Mouse (Mus musculus) heart, embryonic 14.5 days (tissue): ENCODE measurements around the gene Glud1. TPM values are rescaled to one million over a fixed set of nuclear protein-coding genes. Genes with fewer than 3 reads are reported as not detected.
"Not testable (repeated sequence)": the region's sequence is repeated elsewhere in the genome, so short reads cannot be mapped to it uniquely, and the experiment has no call there.

Experiments used
- ATAC-seq: fragments of 200-750 bp; cut with Nextera tagmentation; 2 replicates; pipeline ENCODE4 v1.8.0; 2017; ENCODE audit warnings: low read depth, moderate TSS enrichment; ENCODE audit not compliant: insufficient number of reproducible peaks, insufficient read depth, low FRiP score
- H3K27ac ChIP-seq, 2 experiments: fragments of 200-500 bp in 1 of 2; fragments of 300-500 bp in 1 of 2; sonication (generic) in 1 of 2; replicated peaks in 1 of 2; 2 replicates each; pipeline ENCODE4 v1.5.1; 2012 to 2014; ENCODE audit warnings: low read depth in 2 of 2, low read length in 2 of 2, control low read depth in 1 of 2, mild to moderate bottlenecking in 1 of 2, mixed read lengths in 1 of 2; ENCODE audit not compliant: control insufficient read depth in 1 of 2, insufficient read depth in 1 of 2
- H3K27me3 ChIP-seq: fragments of 300-500 bp; sonication (generic); 2 replicates; pipeline ENCODE4 v1.6.1; 2014; ENCODE audit warnings: mild to moderate bottlenecking, low read length, control low read depth; ENCODE audit not compliant: control insufficient read depth, insufficient read depth
- H3K36me3 ChIP-seq: fragments of 300-500 bp; sonication (generic); 2 replicates; pipeline ENCODE4 v1.6.1; 2014; ENCODE audit warnings: mild to moderate bottlenecking, control low read depth, low read length, mixed read lengths; ENCODE audit not compliant: control insufficient read depth, insufficient read depth
- H3K4me1 ChIP-seq, 2 experiments: fragments of 200-500 bp in 1 of 2; fragments of 300-500 bp in 1 of 2; sonication (generic) in 1 of 2; 2 replicates each; pipeline ENCODE4 v1.6.1; 2012 to 2014; ENCODE audit warnings: low read length in 2 of 2, control low read depth in 1 of 2, mixed read lengths in 1 of 2; ENCODE audit not compliant: control insufficient read depth in 2 of 2, insufficient read depth in 2 of 2
- H3K4me2 ChIP-seq: fragments of 300-500 bp; sonication (generic); 2 replicates; pipeline ENCODE4 v1.6.1; 2014; ENCODE audit warnings: mild to moderate bottlenecking, low read length
- H3K4me3 ChIP-seq, 2 experiments: fragments of 200-500 bp in 1 of 2; fragments of 300-500 bp in 1 of 2; sonication (generic) in 1 of 2; 2 replicates each; pipeline ENCODE4 v1.5.1; 2012 to 2014; ENCODE audit warnings: low read length in 2 of 2, mild to moderate bottlenecking in 2 of 2, control low read depth in 1 of 2, low read depth in 1 of 2, moderate library complexity in 1 of 2; ENCODE audit not compliant: control insufficient read depth in 1 of 2, insufficient read depth in 1 of 2
- H3K9ac ChIP-seq: fragments of 300-500 bp; sonication (generic); 2 replicates; pipeline ENCODE4 v1.6.1; 2014; ENCODE audit warnings: mild to moderate bottlenecking, low read length
- H3K9me3 ChIP-seq: fragments of 300-500 bp; sonication (generic); 2 replicates; pipeline ENCODE4 v1.6.1; 2016; ENCODE audit warnings: low read length, control low read depth; ENCODE audit not compliant: control insufficient read depth
- WGBS: fragments of 180-500 bp; shearing (Covaris S2); extraction: QIAGEN DNeasy Blood & Tissue Kit; methylation state at CpG from one replicate; pipeline ENCODE4 v1.1.7; 2014; 5-methylcytosine and 5-hydroxymethylcytosine counted together
- polyA plus RNA-seq: library from polyadenylated mRNA; unstranded; fragments of >200 nt; fragmentation: Nextera tagmentation; extraction: Ambion mirVana; gene quantifications from 2 replicates; pipeline ENCODE4 v1.2.1, GENCODE M21; 2014

Gene Glud1
- polyA plus RNA-seq, 1 experiment from 2014 or later, result 68.0 TPM

DNA sequence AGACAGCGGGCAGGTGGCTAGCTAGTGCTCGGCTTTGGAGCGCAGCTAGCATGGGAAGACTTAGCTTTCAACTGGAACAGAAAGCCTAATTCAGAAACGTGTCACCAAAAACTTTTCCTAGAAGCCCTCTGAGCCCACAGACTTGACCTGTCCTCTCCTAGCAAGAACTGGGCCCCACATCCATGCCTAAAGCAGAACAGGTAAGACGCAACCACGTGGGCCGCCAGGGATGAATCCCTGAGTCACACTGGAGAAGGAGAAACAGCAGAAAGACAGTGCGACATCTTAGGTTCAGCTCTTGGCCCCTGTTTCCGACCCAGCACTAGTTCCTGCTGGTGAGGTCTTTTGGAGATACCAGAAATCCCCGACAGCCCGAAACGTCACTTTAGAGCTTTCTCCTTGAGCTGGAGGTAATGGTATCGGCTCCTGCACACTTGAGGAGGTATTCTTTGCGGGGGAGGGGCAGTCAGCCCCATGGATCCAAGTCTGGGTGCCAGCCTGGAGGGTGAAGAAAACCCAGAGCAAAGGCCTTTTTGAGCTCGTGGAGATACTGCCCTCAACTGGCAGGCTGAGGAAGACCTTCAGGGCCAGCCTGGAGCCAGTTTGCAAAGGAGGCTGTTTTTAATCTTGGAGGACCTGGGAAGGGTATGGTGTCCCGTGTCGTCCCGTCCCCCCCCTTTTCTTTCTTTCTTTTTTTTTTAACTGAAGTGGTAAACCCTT is 52.4 kb downstream of the Glud1 start:
- Histone ChIP-seq H3K27ac (no peak overlapping the region), H3K4me1 (peaks cover 2 to 5% of the 10 kb centered on the region in 2 experiments; a peak in 2 of 4 replicates), H3K4me2 (peak overlapping the region; percentile 95), H3K9me3 (no peaks in the 10 kb centered on the region), H3K9ac (peak overlapping the region; percentile 68), H3K27me3 (0 out of 2 replicates have a peak, but pooled peaks cover 3% of the 10 kb centered on the region), H3K36me3 (no peaks in the 10 kb centered on the region), H3K4me3 (peak overlapping the region; percentile 50 to 62)
- no peak for ATAC-seq
- 26% methylated on average over 18 of the region's 18 CpGs for WGBS

DNA sequence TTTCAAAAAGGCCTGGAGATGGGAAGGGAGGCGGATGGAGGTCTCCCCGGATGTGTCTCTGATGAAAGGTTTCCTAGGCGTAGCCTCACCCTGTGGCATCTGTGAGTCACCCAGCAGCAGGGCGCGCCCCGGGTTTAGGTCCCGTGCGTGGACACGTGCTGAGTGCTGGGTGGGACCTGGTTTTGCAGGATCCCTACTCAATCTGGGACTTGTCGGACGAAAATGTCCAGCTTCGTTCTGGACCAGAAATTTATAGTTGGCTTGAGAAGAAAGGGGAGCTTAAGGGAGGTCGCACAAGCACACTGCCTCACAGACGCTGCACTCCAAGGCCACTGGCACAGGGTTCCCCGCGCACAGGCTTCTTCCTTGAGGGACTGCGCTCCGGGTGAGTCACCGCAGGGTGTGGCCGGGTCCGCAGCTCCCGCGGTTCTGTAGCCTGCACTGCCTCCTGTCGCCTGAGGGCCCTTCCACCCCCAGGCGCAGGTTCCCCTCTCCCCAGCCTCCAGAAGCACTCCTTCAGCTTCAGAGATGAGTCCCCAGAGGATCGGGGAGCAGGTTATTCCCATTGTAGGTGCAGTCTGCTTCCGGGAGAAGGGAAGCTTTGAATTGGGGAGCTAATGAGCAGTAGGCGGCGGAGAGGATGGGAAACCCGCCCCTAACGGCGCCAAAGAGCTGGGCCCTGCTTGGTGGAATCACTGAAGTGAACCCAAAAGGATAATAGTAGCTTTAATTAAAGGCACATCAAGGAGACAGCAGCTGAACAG is 53.1 kb downstream of the Glud1 start:
- 3% methylated on average over 32 of the region's 32 CpGs for WGBS
- H3K4me3 ChIP-seq, result peak overlapping the region; percentile 50 to 62
- H3K36me3 ChIP-seq, result no peaks in the 10 kb centered on the region
- peaks cover 2 to 5% of the 10 kb centered on the region in 2 experiments; a peak in 2 of 4 replicates for H3K4me1 ChIP-seq
- H3K4me2 ChIP-seq, result peak overlapping the region; percentile 95
- no peaks in the 10 kb centered on the region for H3K9me3 ChIP-seq
- H3K27me3 ChIP-seq, result 0 out of 2 replicates have a peak, but pooled peaks cover 3% of the 10 kb centered on the region
- peak overlapping the region; percentile 68 for H3K9ac ChIP-seq
- peak; percentile 74 for ATAC-seq
- no peak overlapping the region for H3K27ac ChIP-seq

DNA sequence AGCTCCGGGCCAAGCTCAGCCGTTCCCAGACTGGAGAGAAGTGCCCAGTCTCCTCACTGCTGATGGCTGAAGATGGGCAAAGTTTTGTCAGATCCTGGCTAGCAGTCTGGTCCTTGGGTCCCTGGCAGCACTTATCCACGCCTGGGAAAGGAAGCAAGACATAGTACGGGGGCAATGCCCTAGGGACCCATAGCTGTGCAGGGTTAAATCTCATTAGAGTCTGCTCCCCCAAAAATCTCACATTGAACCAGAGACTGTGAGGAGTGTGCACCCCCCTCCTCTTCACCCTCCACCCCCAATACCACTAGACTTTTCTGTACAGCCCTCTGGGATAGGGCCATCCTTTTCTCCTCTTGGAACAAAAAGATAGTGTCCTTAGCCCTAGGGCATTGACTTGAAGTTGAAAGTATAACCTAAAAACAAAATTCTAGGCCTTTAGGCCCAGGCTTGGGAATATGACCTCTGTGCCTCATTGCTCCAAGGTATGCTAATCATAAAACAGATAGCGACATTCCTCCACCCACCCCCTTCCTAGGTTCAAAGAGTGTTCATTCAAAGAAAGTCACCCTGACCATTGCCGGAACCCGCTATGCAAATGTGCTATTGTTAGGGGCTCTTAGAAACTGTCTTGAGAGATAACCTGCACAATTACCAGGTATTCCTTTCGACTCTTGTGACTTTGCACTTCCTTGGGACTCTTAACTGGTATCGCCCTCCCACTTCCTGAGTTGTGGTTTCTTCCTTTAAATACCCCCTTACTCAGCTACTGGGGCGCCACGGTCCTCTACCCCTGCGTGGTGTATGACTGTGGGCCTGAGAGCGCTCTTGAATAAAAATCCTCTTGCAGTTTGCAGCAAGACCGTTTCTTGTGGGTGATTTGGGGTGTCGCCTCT is 54.0 kb downstream of the Glud1 start:
- Histone ChIP-seq H3K9ac (peak overlapping the region; percentile 68; the same call in 1 of the 2 replicates), H3K4me3 (peak overlapping the region in 1 of 2 experiments; percentile 50; a peak in 3 of 4 replicates), H3K4me2 (peak overlapping the region; percentile 95)
- H3K27ac ChIP-seq, H3K4me1 ChIP-seq, H3K9me3 ChIP-seq, H3K36me3 ChIP-seq, ATAC-seq, H3K27me3 ChIP-seq: not testable (repeated sequence)
- 77% methylated on average over 15 of the region's 15 CpGs for WGBS

DNA sequence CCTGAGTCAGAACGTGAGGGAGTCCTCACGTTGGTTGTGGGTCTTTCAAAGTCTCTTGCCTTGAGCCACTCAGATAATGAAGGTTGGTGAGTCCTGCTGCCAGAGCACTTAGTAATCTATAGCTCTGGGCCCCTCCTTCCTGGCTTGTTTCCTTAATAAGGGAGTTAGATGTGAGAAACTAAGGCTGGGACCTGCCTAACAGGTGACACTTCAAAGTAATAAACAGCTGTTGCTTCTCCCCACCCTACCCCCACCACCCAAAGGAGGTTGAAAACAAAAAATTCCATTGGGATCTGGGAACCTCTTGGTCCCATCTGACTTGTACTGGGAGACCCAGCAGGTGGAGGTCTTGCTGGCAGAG is 54.6 kb downstream of the Glud1 start:
- WGBS, result 88% methylated on average over 2 of the region's 2 CpGs
- H3K4me3 ChIP-seq, result no peak overlapping the region
- no peaks in the 10 kb centered on the region for H3K9me3 ChIP-seq
- H3K9ac ChIP-seq, result no peak overlapping the region
- no peak overlapping the region for H3K27ac ChIP-seq
- H3K27me3 ChIP-seq, result 0 out of 2 replicates have a peak, but pooled peaks cover 3% of the 10 kb centered on the region
- H3K36me3 ChIP-seq, result no peaks in the 10 kb centered on the region
- H3K4me2 ChIP-seq, result no peak overlapping the region
- no peak for ATAC-seq
- peaks cover 2 to 5% of the 10 kb centered on the region in 2 experiments; a peak in 2 of 4 replicates for H3K4me1 ChIP-seq

DNA sequence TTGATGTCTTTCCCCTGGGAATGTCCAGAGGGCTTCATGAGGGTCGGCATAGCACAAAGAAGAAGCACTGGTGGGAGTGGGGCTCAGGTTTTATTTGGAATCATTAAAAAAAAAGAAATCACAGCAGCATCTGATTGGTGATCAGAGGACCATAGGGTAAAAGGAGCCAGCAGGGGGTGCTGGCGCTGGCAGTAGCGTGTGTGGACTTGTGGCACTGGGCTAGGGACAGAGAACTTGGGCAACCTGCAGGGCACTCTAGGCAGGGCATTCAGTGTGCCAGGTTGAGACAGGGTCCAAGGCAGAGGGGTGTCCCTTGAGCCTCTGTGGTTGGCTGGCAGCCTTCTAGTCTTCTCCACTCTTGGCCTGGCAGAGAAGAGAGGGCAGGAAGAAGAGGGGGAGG is 59.7 kb downstream of the Glud1 start:
- H3K9ac ChIP-seq, result no peak overlapping the region
- no peak for ATAC-seq
- no peaks in the 10 kb centered on the region for H3K9me3 ChIP-seq
- WGBS, result 54% methylated on average over 3 of the region's 3 CpGs
- no peak overlapping the region for H3K4me3 ChIP-seq
- H3K4me1 ChIP-seq, result peaks cover 6 to 13% of the 10 kb centered on the region in 2 experiments
- no peak overlapping the region for H3K27ac ChIP-seq
- no peaks in the 10 kb centered on the region for H3K27me3 ChIP-seq
- no peaks in the 10 kb centered on the region for H3K36me3 ChIP-seq
- H3K4me2 ChIP-seq, result no peak overlapping the region

DNA sequence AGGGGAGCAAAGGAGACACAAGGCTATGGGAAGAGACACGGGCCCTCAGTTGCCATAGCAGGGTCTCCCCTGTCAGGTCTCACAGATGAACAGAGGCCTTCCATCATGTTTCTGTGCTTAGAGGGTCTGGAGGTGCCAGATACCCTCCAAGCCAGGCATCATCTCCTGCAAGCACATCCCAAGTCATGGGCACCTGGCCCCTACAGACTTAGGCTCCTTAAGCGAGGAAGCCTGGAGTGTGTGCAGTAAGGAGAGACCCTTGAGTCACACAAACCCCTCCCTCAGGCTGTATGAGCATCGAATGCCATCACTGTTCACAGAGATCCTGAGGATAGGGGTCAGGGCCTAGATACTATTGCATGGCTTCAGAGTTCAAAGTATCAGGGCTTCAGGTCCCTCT is 60.4 kb downstream of the Glud1 start:
- Histone ChIP-seq H3K27ac (no peak overlapping the region), H3K9ac (no peak overlapping the region), H3K4me2 (no peak overlapping the region), H3K4me3 (no peak overlapping the region), H3K4me1 (peaks cover 6 to 13% of the 10 kb centered on the region in 2 experiments), H3K36me3 (no peaks in the 10 kb centered on the region), H3K9me3 (no peaks in the 10 kb centered on the region), H3K27me3 (no peaks in the 10 kb centered on the region)
- 82% methylated on average over 3 of the region's 3 CpGs for WGBS
- ATAC-seq, result no peak

DNA sequence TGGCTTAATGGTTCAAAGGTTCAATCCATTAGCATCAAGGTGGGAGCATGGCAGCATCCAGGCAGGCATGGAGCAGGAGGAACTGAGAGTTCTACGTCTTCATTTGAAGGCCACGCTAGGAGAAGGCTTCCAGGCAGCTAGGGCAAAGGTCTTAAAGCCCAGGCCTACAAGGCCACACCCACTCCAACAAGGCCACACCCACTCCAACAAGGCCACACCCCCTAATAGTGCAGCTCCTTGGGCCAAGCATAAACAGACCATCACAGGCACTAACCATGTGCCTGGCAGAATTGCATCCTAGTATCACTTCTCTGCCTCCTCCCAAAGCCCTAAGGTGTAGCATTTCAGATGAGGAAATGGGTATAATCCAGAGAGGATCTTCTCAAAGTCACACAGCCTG is 61.2 kb downstream of the Glud1 start:
- ATAC-seq, result no peak
- Histone ChIP-seq H3K4me2 (no peak overlapping the region), H3K36me3 (no peaks in the 10 kb centered on the region), H3K27ac (no peak overlapping the region), H3K27me3 (no peaks in the 10 kb centered on the region), H3K4me1 (peaks cover 6 to 13% of the 10 kb centered on the region in 2 experiments), H3K4me3 (no peak overlapping the region), H3K9ac (no peak overlapping the region), H3K9me3 (no peaks in the 10 kb centered on the region)
- 73% methylated on average over 2 of the region's 2 CpGs for WGBS
